Mouse (Mus musculus) CD4-positive, CD25-positive, alpha-beta regulatory T cell (primary cell): ENCODE measurements around the gene Gm10974. TPM values are rescaled to one million over a fixed set of nuclear protein-coding genes. Genes with fewer than 3 reads are reported as not detected.

Source experiments
- polyA plus RNA-seq: library from polyadenylated mRNA; unstranded; fragments of 100-300 nt; shearing (Covaris generic); gene quantifications from one replicate; pipeline ENCODE4 v1.2.1, GENCODE M21; 2017

Gm10974 gene
- polyA plus RNA-seq: not detected

DNA sequence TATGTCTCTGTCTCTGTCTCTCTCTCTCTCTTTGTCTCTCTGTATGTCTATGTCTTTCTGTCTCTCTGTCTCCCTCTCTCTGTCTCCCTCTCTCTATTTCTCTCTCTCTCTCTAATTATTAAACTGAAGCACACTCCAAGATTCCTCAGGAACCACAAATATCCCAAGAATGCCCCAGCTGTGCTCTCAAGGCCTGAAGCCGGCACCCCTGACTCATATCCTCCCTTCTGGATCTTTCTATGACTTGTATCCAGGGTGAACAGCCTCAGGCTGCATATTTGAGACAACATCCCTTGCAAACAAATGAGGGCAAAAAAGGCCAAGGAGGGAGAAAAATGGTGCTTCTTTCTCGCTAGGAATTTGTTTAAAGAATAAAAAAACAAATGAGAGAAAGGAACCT, at the start of gene Gm10974:
TSS of gene Gm10974 (plus strand) at position 2 of the 400 bp plus-strand sequence.

DNA sequence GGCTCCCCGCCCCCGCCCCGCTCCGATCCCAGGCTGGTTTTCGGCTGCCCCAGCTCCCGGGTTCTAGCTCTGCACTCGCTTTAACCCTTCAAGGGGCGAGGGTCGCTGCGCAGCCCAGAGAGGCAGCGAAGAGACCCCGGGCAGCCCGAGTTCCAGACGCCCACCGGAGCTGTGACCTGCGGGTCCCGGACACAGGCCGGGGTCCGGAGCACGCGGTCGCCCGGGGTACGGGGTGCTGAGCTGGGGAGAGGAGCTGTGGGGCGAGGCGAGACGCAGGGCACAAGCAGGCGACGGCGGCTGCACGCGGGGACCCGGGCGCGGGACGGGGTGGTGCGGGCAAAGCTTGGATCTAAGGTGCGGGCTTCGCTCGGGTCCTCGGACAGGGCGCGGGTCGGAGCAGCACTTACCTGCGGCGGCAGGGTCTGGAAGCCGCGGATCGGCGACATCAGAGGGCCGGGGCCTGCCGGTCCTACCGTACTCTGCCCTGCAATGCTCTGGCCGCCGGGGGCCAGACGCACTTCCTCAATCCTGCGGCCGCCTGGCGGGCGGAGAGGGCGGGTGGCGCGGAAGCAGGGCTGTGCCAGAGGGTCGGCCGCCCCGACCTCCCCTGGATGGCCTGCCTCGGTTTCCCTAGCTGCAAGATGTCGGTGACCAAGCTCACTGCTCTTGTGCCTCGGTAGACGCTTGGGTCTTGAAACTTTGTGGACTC, 22.3 kb downstream of the Gm10974 start, which contains the start of gene Lrrk1:
TSS of gene Lrrk1 (minus strand) at position 538 of the 709 bp plus-strand sequence.

DNA sequence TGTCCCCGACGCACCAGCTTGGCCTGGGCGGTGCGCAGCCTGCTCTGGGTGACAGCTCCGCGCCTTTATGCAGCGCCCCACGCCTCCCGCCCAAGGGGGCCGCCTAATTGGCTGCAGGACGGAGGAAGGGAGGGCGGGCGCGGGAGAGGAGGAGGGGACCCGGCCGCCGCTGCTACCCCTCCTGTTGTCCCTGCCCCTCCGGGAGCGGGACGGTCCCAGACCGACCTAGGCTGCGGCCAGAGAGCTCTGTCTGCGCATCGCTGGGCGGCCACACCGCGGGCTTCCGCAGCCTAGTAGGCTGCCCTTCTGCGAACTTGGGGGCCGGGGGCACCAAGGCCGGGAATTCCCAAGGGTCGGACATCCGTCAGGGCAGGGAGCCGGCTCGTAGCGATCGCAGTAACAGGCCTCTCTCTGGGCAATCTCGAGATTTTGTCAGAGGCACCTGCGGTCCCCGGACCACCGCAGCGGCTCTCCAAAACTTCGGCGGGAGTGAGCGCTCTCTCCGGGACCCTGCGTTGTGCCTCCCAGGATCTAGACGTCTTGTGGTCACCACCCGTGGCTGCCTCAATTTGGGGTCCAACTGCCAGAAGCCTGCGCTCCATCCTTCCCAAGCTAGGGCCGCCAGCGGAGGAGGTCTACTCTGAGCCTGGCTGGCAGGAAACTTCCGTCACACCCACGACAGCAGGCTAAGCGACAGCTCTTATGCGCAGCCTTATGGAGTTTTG, 61.9 kb downstream of the Gm10974 start, which contains the start of gene Aldh1a3:
TSS of gene Aldh1a3 (minus strand) at position 81 of the 725 bp plus-strand sequence.

Other genes starting within 250 kb of the Gm10974 start
- gene Lrrk1, start 22.4 kb downstream of the Gm10974 start, polyA plus RNA-seq: 2.6 TPM
- gene Aldh1a3, start 61.6 kb downstream of the Gm10974 start, polyA plus RNA-seq: 0.07 TPM